Mouse (Mus musculus): ENCODE measurements at regions not wholly inside any gene's neighbourhood (a gene's known extent, or its start where the extent isn't known, plus 50 kb on each side); places are given as distances from the start of the nearest gene placed in this dataset.

- TF ChIP-seq CHD1 (IDR thresholded peaks at IDR 0.05; ENCODE audit: low read depth, low read length) (no peak), HCFC1 (IDR thresholded peaks at IDR 0.05; ENCODE audit: low read depth, low read length) (no peak)
Observed at GRCm38 (mm10) chr2:171867550-171867949, 175.7 kb downstream of the Cbln4 start (continued).

- Histone ChIP-seq H3K79me2 (replicated peaks; ENCODE audit: control insufficient read depth, extremely low read depth, insufficient read depth, poor library complexity, severe bottlenecking) (no peaks in the 10 kb centered on the region), H3K4me2 (ENCODE audit: insufficient read depth, low read depth, poor library complexity, severe bottlenecking) (no peak overlapping the region), H3K27me3 (replicated peaks) (no peaks in the 10 kb centered on the region), H3K9me3 (replicated peaks; ENCODE audit: low read length) (peaks cover 65% of the 10 kb centered on the region), H3K4me3 (replicated peaks in 1 of 3; ENCODE audit: low read depth in 2 of 3, low read length in 2 of 3, poor library complexity in 1 of 3) (no peak overlapping the region), H3K27ac (ENCODE audit: insufficient read depth, low read depth) (no peak overlapping the region), H3K4me1 (ENCODE audit: control insufficient read depth in 1 of 2, insufficient read depth in 2 of 2) (no peaks in the 10 kb centered on the region), H3K9ac (ENCODE audit: insufficient read depth, low read depth) (no peak overlapping the region), H3K36me3 (replicated peaks in 1 of 2; ENCODE audit: control insufficient read depth in 1 of 2, insufficient read depth in 1 of 2, low read length in 1 of 2) (no peaks in the 10 kb centered on the region)
- DNase-seq (ENCODE audit: extremely low read depth) = no peak
- TF ChIP-seq POLR2A (IDR thresholded peaks at IDR 0.05; ENCODE audit: low read depth, low read length) (no peak), RCOR1 (conservative IDR thresholded peaks at IDR 0.05; ENCODE audit: low read depth, low read length) (no peak), MAFK (IDR thresholded peaks at IDR 0.05; ENCODE audit: insufficient replicate concordance, low read length) (no peak), NRF1 (IDR thresholded peaks at IDR 0.05; ENCODE audit: low read depth, low read length) (no peak), RAD21 (IDR thresholded peaks at IDR 0.05; ENCODE audit: low read depth, low read length) (no peak), USF2 (conservative IDR thresholded peaks at IDR 0.05; ENCODE audit: low read depth, low read length) (no peak), ZNF384 (IDR thresholded peaks at IDR 0.05; ENCODE audit: low read depth, low read length) (no peak), JUN (IDR thresholded peaks at IDR 0.05; ENCODE audit: insufficient read depth, low read depth, low read length) (no peak), CHD2 (IDR thresholded peaks at IDR 0.05; ENCODE audit: low read length) (no peak), ETS1 (conservative IDR thresholded peaks at IDR 0.05; ENCODE audit: low read depth, low read length) (no peak), MEF2A (IDR thresholded peaks at IDR 0.05; ENCODE audit: borderline replicate concordance, low read depth, low read length) (no peak), POLR2AphosphoS2 (IDR thresholded peaks at IDR 0.05; ENCODE audit: low read depth, low read length) (no peak), CTCF (conservative IDR thresholded peaks at IDR 0.05 in 1 of 2, IDR thresholded peaks at IDR 0.05 in 1 of 2; ENCODE audit: low read depth in 2 of 2, low read length in 2 of 2) (no peak)
- in situ Hi-C loops (cut with MboI; ENCODE audit: low pct_ligation_motif_present, low pct_unique_long_range_greater_than_20kb, low sequenced_read_pairs) = no loop called here
- dilution Hi-C loops (cut with MboI; ENCODE audit: extremely low pct_ligation_motif_present, extremely low pct_unique_long_range_greater_than_20kb, low sequenced_read_pairs) = no loop called here
Observed at GRCm38 (mm10) chr2:171864376-171864965, 178.8 kb downstream of the Cbln4 start.

DNA sequence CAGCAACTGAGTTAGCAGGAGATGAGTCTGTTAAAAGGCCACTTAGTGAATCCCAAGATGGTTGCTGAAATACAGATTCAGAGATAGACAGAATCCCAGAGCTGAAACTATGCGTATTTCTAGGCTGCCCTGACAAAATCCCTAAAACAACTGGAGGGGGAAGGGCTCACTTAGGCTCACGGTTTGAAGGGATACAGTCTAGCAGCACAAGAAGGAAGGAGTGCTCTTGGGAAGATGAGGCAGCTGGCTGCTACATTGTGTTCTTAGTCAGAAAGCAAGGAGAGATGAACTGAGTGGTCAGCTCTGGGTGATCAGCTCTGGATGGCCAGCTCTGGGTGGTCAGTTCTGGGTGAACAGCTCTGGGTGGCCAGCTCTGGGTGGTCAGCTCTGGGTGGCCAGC is 180.6 kb downstream of the Cbln4 start:
- Histone ChIP-seq H3K27ac (ENCODE audit: insufficient read depth, low read depth) (no peak overlapping the region), H3K79me2 (replicated peaks; ENCODE audit: control insufficient read depth, extremely low read depth, insufficient read depth, poor library complexity, severe bottlenecking) (no peaks in the 10 kb centered on the region), H3K4me1 (ENCODE audit: control insufficient read depth in 1 of 2, insufficient read depth in 2 of 2) (no peaks in the 10 kb centered on the region), H3K4me3 (replicated peaks in 1 of 3; ENCODE audit: low read depth in 2 of 3, low read length in 2 of 3, poor library complexity in 1 of 3) (no peak overlapping the region), H3K4me2 (ENCODE audit: insufficient read depth, low read depth, poor library complexity, severe bottlenecking) (no peak overlapping the region), H3K36me3 (replicated peaks in 1 of 2; ENCODE audit: control insufficient read depth in 1 of 2, insufficient read depth in 1 of 2, low read length in 1 of 2) (no peaks in the 10 kb centered on the region), H3K9ac (ENCODE audit: insufficient read depth, low read depth) (no peak overlapping the region), H3K27me3 (replicated peaks) (no peaks in the 10 kb centered on the region), H3K9me3 (replicated peaks; ENCODE audit: low read length) (peaks cover 61% of the 10 kb centered on the region)
- in situ Hi-C loops (cut with MboI; ENCODE audit: low pct_ligation_motif_present, low pct_unique_long_range_greater_than_20kb, low sequenced_read_pairs) (no loop called here), dilution Hi-C loops (cut with MboI; ENCODE audit: extremely low pct_ligation_motif_present, extremely low pct_unique_long_range_greater_than_20kb, low sequenced_read_pairs) (no loop called here)
- no peak for DNase-seq (ENCODE audit: extremely low read depth)
- TF ChIP-seq E2F4 (IDR thresholded peaks at IDR 0.05; ENCODE audit: insufficient replicate concordance, low read depth, low read length) (no peak), SIN3A (IDR thresholded peaks at IDR 0.05; ENCODE audit: low read length) (no peak), MYC (IDR thresholded peaks at IDR 0.05; ENCODE audit: low read depth, low read length) (no peak), CHD1 (IDR thresholded peaks at IDR 0.05; ENCODE audit: low read depth, low read length) (no peak), HCFC1 (IDR thresholded peaks at IDR 0.05; ENCODE audit: low read depth, low read length) (no peak), USF2 (conservative IDR thresholded peaks at IDR 0.05; ENCODE audit: low read depth, low read length) (no peak)

Data from CH12.LX (cell line).